Mouse (Mus musculus) embryonic facial prominence, embryonic 14.5 days (tissue): ENCODE results near the gene Kank4. TPM values are rescaled to one million over a fixed set of nuclear protein-coding genes. Genes with fewer than 3 reads are reported as not detected.

Experiments used
- polyA plus RNA-seq: library from polyadenylated mRNA; unstranded; fragments of >200 nt; fragmentation: Nextera tagmentation; extraction: Ambion mirVana; gene quantifications from 2 replicates; pipeline ENCODE4 v1.2.1, GENCODE M21; 2014

The Kank4 gene
- polyA plus RNA-seq, 1 experiment from 2014 or later, result 2.6 TPM

Other genes with a start within 250 kb of the Kank4 start
- 0.30 TPM in 1 of 2 replicates, not detected in the other for gene L1td1, start 90.8 kb downstream of the Kank4 start, polyA plus RNA-seq
- not detected in 2 replicates for gene I0C0044D17Rik, start 6.3 kb upstream of the Kank4 start, polyA plus RNA-seq
- gene Usp1, start 106.3 kb upstream of the Kank4 start, polyA plus RNA-seq, result 95.2 and 97.5 TPM in 2 replicates
- gene Angptl3, start 213.4 kb upstream of the Kank4 start, polyA plus RNA-seq, result 0.67 and 0.78 TPM in 2 replicates